Mouse (Mus musculus) thymus, postnatal 36 days (tissue): ENCODE results near the gene Dnajc11.

Experiments
- DNase-seq, 2 experiments: peaks; one replicate each; pipeline ENCODE4 v3.0.0; 2022; ENCODE audit warnings: mixed read lengths in 2 of 2

Gene Dnajc11

DNA sequence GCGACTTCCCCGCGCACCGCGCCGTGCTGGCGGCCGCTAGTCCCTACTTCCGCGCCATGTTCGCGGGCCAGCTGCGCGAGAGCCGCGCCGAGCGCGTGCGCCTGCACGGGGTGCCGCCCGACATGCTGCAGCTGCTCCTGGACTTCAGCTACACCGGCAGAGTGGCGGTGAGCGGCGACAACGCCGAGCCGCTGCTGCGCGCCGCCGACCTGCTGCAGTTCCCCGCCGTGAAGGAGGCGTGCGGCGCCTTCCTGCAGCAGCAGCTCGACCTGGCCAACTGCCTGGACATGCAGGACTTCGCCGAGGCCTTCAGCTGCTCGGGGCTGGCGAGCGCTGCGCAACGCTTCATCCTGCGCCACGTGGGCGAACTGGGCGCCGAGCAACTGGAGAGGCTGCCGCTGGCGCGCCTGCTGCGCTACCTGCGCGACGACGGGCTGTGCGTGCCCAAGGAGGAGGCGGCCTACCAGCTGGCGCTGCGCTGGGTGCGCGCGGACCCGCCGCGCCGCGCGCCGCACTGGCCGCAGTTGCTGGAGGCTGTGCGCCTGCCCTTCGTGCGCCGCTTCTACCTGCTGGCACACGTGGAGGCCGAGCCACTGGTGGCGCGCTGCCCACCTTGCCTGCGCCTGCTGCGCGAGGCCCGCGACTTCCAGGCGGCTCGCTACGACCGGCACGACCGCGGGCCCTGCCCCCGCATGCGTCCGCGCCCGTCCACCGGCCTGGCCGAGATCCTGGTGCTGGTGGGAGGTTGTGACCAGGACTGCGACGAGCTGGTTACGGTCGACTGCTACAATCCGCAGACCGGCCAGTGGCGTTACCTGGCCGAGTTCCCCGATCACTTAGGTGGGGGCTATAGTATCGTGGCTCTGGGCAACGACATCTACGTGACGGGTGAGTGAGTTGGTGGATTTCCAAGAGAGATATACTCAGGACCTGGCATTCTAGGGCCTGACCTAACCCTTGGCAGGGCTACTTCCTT, 75.9 kb downstream of the Dnajc11 start:
- DNase-seq, result peak; percentile 54 to 64

DNA sequence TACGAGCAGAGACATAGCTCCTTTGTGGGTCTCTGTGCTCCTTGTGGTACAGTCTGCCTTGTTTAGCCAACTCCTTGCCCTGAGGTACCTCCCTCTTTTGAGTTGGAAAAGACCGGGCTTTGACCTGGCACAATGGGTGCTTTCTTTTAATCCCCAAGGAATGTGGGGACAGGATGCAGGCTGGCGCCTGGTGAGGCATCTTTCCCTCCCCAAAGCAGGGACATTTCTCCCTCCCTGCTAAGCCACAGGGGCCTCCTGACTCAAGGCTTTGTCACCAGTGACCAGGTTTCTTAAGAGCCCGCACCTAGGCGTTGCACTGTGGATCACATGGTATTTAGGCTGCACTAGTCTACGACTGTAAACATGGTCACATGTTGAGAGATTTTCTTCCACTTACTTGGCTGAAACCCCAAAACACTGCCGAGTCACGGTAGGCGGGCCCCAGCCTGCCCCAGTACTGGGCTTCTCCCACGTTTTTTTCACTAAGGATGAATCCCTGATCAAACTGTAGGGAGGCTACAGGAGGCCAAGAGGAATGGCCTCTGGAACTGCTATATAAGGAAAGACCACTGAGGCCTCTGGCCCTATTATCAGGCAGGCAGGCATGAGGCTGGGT, 76.7 kb downstream of the Dnajc11 start:
- no peak for DNase-seq

DNA sequence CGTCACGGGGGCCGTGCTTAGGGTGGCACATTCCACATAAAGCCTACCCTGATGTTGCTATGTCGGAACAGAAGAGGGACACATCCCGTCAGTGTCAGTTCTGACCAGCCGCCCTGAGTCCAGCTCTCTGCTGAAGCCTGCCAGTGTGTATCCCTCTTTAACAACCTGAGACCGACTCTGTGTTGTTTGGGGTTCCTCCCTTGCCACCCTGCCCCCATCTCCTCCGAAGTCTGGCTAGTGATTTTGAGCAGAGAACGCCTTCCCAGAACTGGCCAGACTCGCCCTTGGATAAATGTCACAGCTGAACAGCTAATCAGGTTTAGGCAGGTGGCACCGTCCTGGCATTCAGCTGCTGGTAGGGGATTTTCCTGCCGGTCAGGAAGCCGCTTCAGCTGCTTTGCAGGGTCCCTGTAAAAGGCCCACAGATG, 77.2 kb downstream of the Dnajc11 start:
- no peak for DNase-seq

DNA sequence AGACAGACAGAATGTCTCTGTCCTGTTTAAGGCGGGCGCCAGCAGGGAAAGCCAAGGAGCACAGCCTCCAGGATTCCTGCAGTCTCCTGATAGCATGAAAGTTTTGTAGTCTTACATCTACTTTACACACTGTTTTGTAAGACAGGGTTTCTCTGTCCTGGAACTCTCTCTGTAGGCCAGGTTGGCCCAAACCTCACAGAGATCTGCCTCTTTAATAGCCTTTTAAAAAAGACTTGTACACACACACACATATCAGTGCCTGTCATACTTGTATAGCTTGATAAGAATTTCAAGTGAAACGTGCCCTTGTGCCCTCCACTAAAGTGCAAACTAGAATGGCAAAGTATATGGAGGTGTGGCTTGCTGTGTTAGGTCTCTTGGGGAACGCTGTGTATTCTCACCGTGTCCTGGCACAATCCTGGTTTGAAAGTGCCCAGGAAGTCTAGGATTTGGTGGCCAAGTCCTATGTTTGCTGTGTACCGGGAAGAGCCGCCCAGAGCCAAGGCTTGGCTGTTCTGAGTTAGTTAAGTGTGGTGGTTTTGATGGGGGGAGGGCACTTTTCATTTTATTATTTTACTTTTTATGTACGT, 77.8 kb downstream of the Dnajc11 start:
- no peak for DNase-seq

DNA sequence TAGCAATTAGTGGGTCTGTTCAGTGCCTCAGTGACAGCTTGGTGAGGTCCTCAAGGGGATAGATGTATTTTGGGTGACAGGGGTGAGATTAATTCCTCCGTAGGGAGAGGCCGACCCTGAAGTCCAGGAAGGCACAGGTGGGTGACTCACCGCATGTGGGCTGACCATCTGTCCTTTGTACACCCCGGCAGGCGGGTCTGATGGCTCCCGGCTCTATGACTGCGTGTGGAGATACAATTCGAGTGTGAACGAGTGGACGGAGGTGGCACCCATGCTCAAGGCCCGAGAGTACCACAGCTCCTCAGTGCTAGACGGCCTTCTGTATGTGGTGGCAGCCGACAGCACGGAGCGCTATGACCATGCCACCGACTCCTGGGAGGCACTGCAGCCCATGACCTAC, 78.6 kb downstream of the Dnajc11 start:
- no peak for DNase-seq

DNA sequence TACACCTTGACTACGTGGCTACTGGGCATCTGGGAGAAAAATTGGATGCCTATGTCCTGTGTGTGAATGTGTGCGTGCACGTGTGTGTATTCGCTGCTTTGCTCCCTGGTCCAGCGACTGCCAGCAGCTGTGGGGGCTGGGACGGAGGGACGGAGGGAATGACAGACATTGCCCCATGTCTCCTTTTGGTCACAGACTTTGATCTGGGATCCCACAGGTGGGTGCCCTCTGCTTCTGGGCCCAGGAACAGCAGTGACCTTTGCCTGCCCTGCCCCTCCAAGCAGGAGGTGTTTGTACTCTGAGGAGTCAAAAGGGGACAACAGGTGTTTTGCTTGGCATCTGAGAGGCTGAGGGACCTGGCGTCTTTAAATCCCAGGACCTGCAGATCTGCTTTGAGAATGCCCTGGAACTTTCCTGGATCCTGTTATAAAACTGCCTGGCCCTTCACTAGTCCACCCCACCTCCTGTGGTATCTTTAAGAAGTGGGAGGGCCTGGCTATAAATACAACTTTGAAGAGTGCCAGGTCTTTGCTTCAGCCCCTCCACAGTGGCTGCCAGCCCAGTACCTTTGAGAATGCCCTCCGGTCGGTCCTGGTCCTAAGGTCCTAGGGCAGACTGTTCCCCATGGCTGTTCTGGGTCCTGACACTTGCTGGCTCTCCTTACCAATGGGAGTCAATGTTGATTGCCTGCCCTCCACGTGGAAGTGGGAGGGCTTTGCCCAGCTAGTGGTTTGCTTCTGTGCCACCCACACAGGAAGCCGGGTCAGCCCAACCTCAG, 79.7 kb downstream of the Dnajc11 start:
- DNase-seq, result no peak

DNA sequence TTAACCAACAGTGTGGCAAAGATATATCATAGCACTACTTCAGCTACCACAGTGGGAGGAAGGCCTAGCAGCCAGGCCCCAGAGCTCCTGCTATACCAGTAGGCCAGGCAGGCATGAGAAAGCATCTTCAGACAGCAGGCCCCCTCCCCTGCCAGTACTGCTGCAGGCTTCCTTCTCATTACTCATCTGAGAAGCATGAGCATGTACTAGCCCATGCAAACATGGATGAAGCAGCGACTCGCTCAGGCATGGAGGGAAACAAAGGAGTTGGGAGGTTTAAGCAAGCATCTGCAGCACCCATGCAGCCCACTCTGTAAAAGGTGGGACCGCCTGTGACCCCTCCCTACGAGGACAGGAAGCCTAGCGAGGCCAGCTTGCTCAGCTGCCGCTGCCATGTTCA, 85.6 kb downstream of the Dnajc11 start:
- DNase-seq, result no peak

DNA sequence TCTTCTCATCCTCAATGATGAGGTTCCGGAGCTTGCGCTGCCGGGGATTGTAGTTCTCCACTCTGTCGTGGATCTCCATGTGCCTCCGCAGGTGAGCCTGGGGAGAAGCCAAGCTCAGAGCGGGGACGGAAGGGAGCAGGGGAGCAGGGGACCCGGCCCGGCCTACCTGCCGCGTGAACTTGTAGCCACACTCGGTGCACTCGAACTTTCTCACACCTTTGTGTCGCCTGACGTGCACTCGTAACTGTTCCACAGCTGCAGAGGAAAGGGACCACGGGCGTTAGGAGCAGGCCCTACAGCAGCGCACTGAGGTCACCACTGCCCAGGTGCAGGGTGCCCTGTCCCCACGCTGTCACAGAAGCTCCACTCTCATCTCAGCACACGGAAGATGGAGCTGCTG, 86.5 kb downstream of the Dnajc11 start:
- no peak for DNase-seq

- no peak for DNase-seq
Observed at GRCm38 (mm10) chr4:152021568-152022097, 88.1 kb downstream of the Dnajc11 start.

- DNase-seq, result no peak
Observed at GRCm38 (mm10) chr4:152022506-152022905, 89.0 kb downstream of the Dnajc11 start.

DNA sequence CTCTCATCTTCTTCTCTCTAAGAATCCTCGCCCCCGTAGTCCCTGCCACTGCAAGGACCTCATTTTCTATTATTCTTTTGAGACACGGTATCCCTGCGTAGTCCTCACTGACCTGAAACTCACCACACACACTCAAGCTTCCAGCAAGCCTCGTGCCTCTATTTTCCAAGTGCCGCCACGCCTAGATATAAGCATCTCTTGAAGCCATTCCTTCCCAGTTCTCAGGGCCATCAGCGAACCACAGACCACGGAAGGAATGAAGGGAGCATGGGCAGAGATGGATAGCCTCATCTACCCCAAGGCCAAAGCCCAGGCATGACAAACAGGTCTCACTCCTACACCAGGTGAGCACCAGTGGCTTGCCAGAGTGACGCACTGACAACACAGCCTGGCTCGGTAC, 91.0 kb downstream of the Dnajc11 start:
- no peak for DNase-seq

DNA sequence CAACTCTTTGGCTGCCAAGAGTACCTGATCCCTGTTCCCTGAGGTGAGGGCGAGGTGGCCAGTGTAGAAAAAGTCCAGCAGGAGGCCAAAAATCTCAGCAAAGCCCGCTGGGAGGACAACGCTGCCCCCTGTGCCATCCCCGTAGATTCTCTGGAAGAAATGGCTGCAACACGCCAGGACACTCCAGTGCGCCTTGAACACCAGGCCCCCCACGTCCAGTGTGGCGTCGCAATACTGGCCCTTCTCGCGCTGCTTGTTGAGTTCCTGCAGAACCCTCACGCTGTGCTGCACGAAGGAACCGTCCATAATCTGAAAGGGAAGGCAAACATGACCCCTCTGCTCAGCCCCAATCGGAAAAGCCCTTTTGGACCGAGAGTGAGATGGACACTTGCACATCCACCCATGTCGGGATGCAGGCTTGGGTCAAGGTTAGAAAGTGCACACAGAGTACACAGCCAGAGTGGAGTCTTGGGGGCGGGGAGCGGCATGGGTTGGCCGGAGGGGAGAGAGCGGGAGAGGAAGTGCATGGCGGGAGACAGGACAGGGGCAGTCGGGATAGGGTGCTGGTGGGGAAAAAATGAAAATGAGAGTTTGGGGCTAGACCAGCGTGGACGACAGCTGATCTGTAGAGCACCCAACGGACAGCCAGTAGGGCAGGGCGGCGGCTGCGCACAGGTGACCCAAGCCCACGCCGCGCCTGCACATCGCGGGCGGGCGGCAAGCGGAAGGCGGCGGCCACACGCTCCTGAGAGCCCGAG, 93.4 kb downstream of the Dnajc11 start:
- DNase-seq, result no peak

- DNase-seq, result peak; percentile 92 to 95
Observed at GRCm38 (mm10) chr4:152027524-152027923, 94.0 kb downstream of the Dnajc11 start, which contains the start of gene Zbtb48. TSS of gene Zbtb48 (minus strand) at chr4:152027671.

DNA sequence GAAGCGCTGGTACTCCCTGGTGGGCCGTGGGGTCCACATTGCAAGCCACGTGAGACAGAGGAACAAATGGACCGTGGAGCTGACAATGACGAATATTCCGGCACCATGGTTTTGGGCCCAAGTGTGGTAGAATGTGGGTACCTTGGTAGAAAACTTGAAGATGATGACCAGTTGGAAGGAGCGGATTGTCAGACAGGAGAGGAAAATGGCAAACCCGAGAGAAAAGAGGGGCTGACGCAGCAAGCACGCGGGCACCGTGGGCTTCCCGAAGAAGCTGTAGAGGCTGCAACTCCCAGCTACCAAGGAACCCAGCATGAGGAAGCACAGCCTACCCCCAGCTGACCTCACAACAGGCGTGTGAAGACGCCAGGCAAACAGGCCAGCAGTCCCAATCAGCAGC, 95.0 kb downstream of the Dnajc11 start:
- DNase-seq, result no peak

- peak in 1 of 2 experiments; percentile 26 for DNase-seq
Observed at GRCm38 (mm10) chr4:152029087-152029486, 95.6 kb downstream of the Dnajc11 start.

DNA sequence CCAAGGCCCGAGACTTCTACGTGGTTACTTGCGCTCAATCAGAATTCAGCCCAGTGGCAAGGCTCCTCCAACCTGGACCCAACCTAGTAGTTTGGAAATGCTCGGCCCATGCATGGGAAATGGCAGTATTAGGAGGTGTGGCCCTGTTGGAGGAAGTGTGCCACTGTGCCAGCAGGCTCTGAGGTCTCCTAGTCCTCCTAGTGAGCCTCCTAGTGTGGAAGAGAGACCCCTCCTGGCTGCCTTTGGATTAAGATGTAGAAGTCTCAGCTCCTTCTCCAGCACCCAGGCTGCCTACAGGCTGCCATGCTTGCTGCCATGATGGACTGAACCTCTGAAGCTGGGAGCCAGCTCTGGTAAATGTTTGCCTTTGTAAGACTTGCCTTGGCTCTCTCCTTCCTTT, 96.5 kb downstream of the Dnajc11 start:
- DNase-seq, result no peak
